8 mouse cellular contexts compared by ENCODE assay signal in genomic region chr7:29953086-29953485, GRCm38 (mm10). TPM values are rescaled to one million over a fixed set of nuclear protein-coding genes. Genes with fewer than 3 reads are reported as not detected.
DNase-seq lines count a peak whose midpoint lies in the region; ATAC-seq and TF ChIP-seq lines count a peak whose summit lies in the region.

No protein-coding gene starts in this region.

- 33% methylated on average over 10 of the region's 10 CpGs for WGBS in lung, embryonic 15.5 days
- 42% methylated on average over 10 of the region's 10 CpGs for WGBS in embryonic facial prominence, embryonic 15.5 days
- WGBS in intestine, postnatal 0 days = 42% methylated on average over 10 of the region's 10 CpGs
- 31% methylated on average over 10 of the region's 10 CpGs for WGBS in neural tube, embryonic 14.5 days

- no peaks in the 10 kb centered on the region for H3K27me3 ChIP-seq in lung, embryonic 15.5 days
- no peaks in the 10 kb centered on the region for H3K27me3 ChIP-seq in embryonic facial prominence, embryonic 15.5 days
- H3K27me3 ChIP-seq in intestine, postnatal 0 days (replicated peaks; ENCODE audit: control insufficient read depth, insufficient read depth, low read length) = no peaks in the 10 kb centered on the region
- H3K27me3 ChIP-seq in neural tube, embryonic 14.5 days (ENCODE audit: control insufficient read depth, insufficient read depth, low read length) = no peaks in the 10 kb centered on the region

- peak overlapping the region; percentile 96; the same call in 1 of the 2 replicates for H3K27ac ChIP-seq in lung, embryonic 15.5 days
- H3K27ac ChIP-seq in embryonic facial prominence, embryonic 15.5 days (replicated peaks) = peak overlapping the region; percentile 96
- H3K27ac ChIP-seq in intestine, postnatal 0 days (ENCODE audit: low read depth, low read length) = no peak overlapping the region
- peak overlapping the region; percentile 94 for H3K27ac ChIP-seq in neural tube, embryonic 14.5 days (ENCODE audit: low read depth, low read length)

- H3K4me1 ChIP-seq in lung, embryonic 15.5 days = peaks cover 4% of the 10 kb centered on the region; the same call in 1 of the 2 replicates
- peaks cover 8% of the 10 kb centered on the region; the same call in 1 of the 2 replicates for H3K4me1 ChIP-seq in embryonic facial prominence, embryonic 15.5 days
- H3K4me1 ChIP-seq in intestine, postnatal 0 days (replicated peaks; ENCODE audit: control insufficient read depth, insufficient read depth, low read length) = no peaks in the 10 kb centered on the region
- H3K4me1 ChIP-seq in neural tube, embryonic 14.5 days (ENCODE audit: control insufficient read depth, insufficient read depth, low read length) = no peaks in the 10 kb centered on the region

- H3K36me3 ChIP-seq in lung, embryonic 15.5 days = peaks cover 14% of the 10 kb centered on the region
- peaks cover 15% of the 10 kb centered on the region; the same call in 1 of the 2 replicates for H3K36me3 ChIP-seq in embryonic facial prominence, embryonic 15.5 days
- H3K36me3 ChIP-seq in intestine, postnatal 0 days (ENCODE audit: control insufficient read depth, insufficient read depth) = no peaks in the 10 kb centered on the region
- no peaks in the 10 kb centered on the region; the same call in 1 of the 2 replicates for H3K36me3 ChIP-seq in neural tube, embryonic 14.5 days (ENCODE audit: control insufficient read depth, insufficient read depth, low read length)

- H3K9me3 ChIP-seq in lung, embryonic 15.5 days = no peaks in the 10 kb centered on the region
- H3K9me3 ChIP-seq in embryonic facial prominence, embryonic 15.5 days (replicated peaks) = no peaks in the 10 kb centered on the region
- H3K9me3 ChIP-seq in intestine, postnatal 0 days (ENCODE audit: control insufficient read depth) = no peaks in the 10 kb centered on the region
- no peaks in the 10 kb centered on the region for H3K9me3 ChIP-seq in neural tube, embryonic 14.5 days (ENCODE audit: control insufficient read depth, low read length)

- no peak for ATAC-seq in lung, embryonic 15.5 days (ENCODE audit: borderline replicate concordance, extremely low read depth, low FRiP score, low TSS enrichment)
- ATAC-seq in embryonic facial prominence, embryonic 15.5 days (ENCODE audit: insufficient number of reproducible peaks, low FRiP score, low TSS enrichment, low read depth) = no peak
- no peak for ATAC-seq in intestine, postnatal 0 days
- ATAC-seq in neural tube, embryonic 14.5 days (ENCODE audit: low read depth) = peak; percentile 9; the same call in 1 of the 2 replicates

- peak overlapping the region; percentile 68 for H3K4me2 ChIP-seq in lung, embryonic 15.5 days
- H3K4me2 ChIP-seq in embryonic facial prominence, embryonic 15.5 days (replicated peaks) = peak overlapping the region; percentile 68
- H3K4me2 ChIP-seq in intestine, postnatal 0 days (replicated peaks; ENCODE audit: low read depth) = peak overlapping the region; percentile 82
- H3K4me2 ChIP-seq in neural tube, embryonic 14.5 days (ENCODE audit: low read depth, low read length) = peak overlapping the region; percentile 48

- peak overlapping the region; percentile 72 for H3K4me3 ChIP-seq in lung, embryonic 15.5 days
- peak overlapping the region; percentile 80 for H3K4me3 ChIP-seq in embryonic facial prominence, embryonic 15.5 days (replicated peaks)
- H3K4me3 ChIP-seq in intestine, postnatal 0 days (ENCODE audit: low read depth, low read length) = peak overlapping the region; percentile 77
- peak overlapping the region; percentile 59 for H3K4me3 ChIP-seq in neural tube, embryonic 14.5 days (ENCODE audit: low read depth, low read length)

- 0 out of 2 replicates have a peak, but pooled peaks have one; percentile 7 for TF ChIP-seq CTCF in intestine, postnatal 0 days (IDR thresholded peaks at IDR 0.05; ENCODE audit: low read depth)

- peak overlapping the region; percentile 82 for H3K9ac ChIP-seq in lung, embryonic 15.5 days
- peak overlapping the region; percentile 79 for H3K9ac ChIP-seq in embryonic facial prominence, embryonic 15.5 days
- H3K9ac ChIP-seq in intestine, postnatal 0 days (ENCODE audit: low read depth, low read length) = peak overlapping the region; percentile 70
- peak overlapping the region; percentile 85 for H3K9ac ChIP-seq in neural tube, embryonic 14.5 days (replicated peaks; ENCODE audit: low read depth, low read length)

- DNase-seq in lung, postnatal 10 days = no peak
- no peak for DNase-seq in ovary, adult 18-20 months (ENCODE audit: low spot score)
- no peak for DNase-seq in gastrocnemius, postnatal 25 days
- DNase-seq in frontal cortex, adult 2 months (ENCODE audit: extremely low spot score in 1 of 2, low spot score in 1 of 2) = no peak

RNA-seq across cellular contexts. Expression of gene Zfp74, which starts 0.8 kb away (rescaled TPM):
- 11.0 and 14.2 TPM in 2 replicates for polyA plus RNA-seq in lung, embryonic 15.5 days (2015; fragmentation: Nextera tagmentation; extraction: Ambion mirVana)
- 9.1 and 11.4 TPM in 2 replicates for polyA plus RNA-seq in embryonic facial prominence, embryonic 15.5 days (2015; fragmentation: Nextera tagmentation; extraction: Ambion mirVana)
- 2.6 and 2.8 TPM in 2 replicates for polyA plus RNA-seq in intestine, postnatal 0 days (2015; fragmentation: Nextera tagmentation; extraction: Ambion mirVana)
- polyA plus RNA-seq in neural tube, embryonic 14.5 days (2014; fragmentation: Nextera tagmentation; extraction: Ambion mirVana) = 21.2 and 25.3 TPM in 2 replicates
- 1 to 10 TPM; 4.5 to 5.9 TPM for total RNA-seq in gastrocnemius, postnatal 25 days (2021)
- 12.1 and 13.3 TPM in 2 replicates for polyA plus RNA-seq in frontal cortex, adult 2 months (2012; rRNA removed)

RNA-seq across cellular contexts. Expression of gene Zfp568, which starts 30.7 kb away (rescaled TPM):
- 14.9 and 15.4 TPM in 2 replicates for polyA plus RNA-seq in lung, embryonic 15.5 days (2015; fragmentation: Nextera tagmentation; extraction: Ambion mirVana)
- polyA plus RNA-seq in embryonic facial prominence, embryonic 15.5 days (2015; fragmentation: Nextera tagmentation; extraction: Ambion mirVana) = 18.4 and 22.6 TPM in 2 replicates
- polyA plus RNA-seq in intestine, postnatal 0 days (2015; fragmentation: Nextera tagmentation; extraction: Ambion mirVana) = 5.5 and 5.8 TPM in 2 replicates
- 4.0 and 5.5 TPM in 2 replicates for polyA plus RNA-seq in neural tube, embryonic 14.5 days (2014; fragmentation: Nextera tagmentation; extraction: Ambion mirVana)
- 10 to 100 TPM; 19.1 to 23.4 TPM for total RNA-seq in gastrocnemius, postnatal 25 days (2021)
- polyA plus RNA-seq in frontal cortex, adult 2 months (2012; rRNA removed) = 2.5 and 3.1 TPM in 2 replicates

RNA-seq across cellular contexts. Expression of gene Zfp383, which starts 45.1 kb away (rescaled TPM):
- 4.7 and 5.1 TPM in 2 replicates for polyA plus RNA-seq in lung, embryonic 15.5 days (2015; fragmentation: Nextera tagmentation; extraction: Ambion mirVana)
- polyA plus RNA-seq in embryonic facial prominence, embryonic 15.5 days (2015; fragmentation: Nextera tagmentation; extraction: Ambion mirVana) = 5.0 and 5.3 TPM in 2 replicates
- polyA plus RNA-seq in intestine, postnatal 0 days (2015; fragmentation: Nextera tagmentation; extraction: Ambion mirVana) = 1.4 and 1.8 TPM in 2 replicates
- polyA plus RNA-seq in neural tube, embryonic 14.5 days (2014; fragmentation: Nextera tagmentation; extraction: Ambion mirVana) = 7.7 and 9.7 TPM in 2 replicates
- 1 to 10 TPM; 4.9 to 7.2 TPM for total RNA-seq in gastrocnemius, postnatal 25 days (2021)
- 8.8 and 10.4 TPM in 2 replicates for polyA plus RNA-seq in frontal cortex, adult 2 months (2012; rRNA removed)

RNA-seq across cellular contexts. Expression of gene Zfp27, which starts 46.7 kb away (rescaled TPM):
- polyA plus RNA-seq in lung, embryonic 15.5 days (2015; fragmentation: Nextera tagmentation; extraction: Ambion mirVana) = 9.6 and 9.8 TPM in 2 replicates
- polyA plus RNA-seq in embryonic facial prominence, embryonic 15.5 days (2015; fragmentation: Nextera tagmentation; extraction: Ambion mirVana) = 11.8 and 11.9 TPM in 2 replicates
- 3.2 TPM in 2 replicates for polyA plus RNA-seq in intestine, postnatal 0 days (2015; fragmentation: Nextera tagmentation; extraction: Ambion mirVana)
- 17.0 and 19.5 TPM in 2 replicates for polyA plus RNA-seq in neural tube, embryonic 14.5 days (2014; fragmentation: Nextera tagmentation; extraction: Ambion mirVana)
- total RNA-seq in gastrocnemius, postnatal 25 days (2021) = 1 to 10 TPM; 5.8 to 6.3 TPM
- polyA plus RNA-seq in frontal cortex, adult 2 months (2012; rRNA removed) = 11.7 and 12.0 TPM in 2 replicates
